Mouse (Mus musculus) G1E (cell line): Measurements from ENCODE around the gene Mcoln3.

Source experiments
- CTCF ChIP-seq: IDR thresholded peaks from 2 replicates; pipeline ENCODE4 v1.5.1; 2012; ENCODE audit warnings: low read depth, low read length, inconsistent platforms, mixed read lengths
- GATA1 ChIP-seq: IDR thresholded peaks from 2 replicates; pipeline ENCODE4 v1.6.1; 2012; ENCODE audit warnings: borderline replicate concordance, low read length, inconsistent platforms, mixed read lengths
- POLR2AphosphoS5 ChIP-seq: IDR thresholded peaks from 2 replicates; pipeline ENCODE4 v1.6.1; 2012; ENCODE audit warnings: low read depth, low read length, inconsistent platforms; ENCODE audit not compliant: insufficient replicate concordance

DNA sequence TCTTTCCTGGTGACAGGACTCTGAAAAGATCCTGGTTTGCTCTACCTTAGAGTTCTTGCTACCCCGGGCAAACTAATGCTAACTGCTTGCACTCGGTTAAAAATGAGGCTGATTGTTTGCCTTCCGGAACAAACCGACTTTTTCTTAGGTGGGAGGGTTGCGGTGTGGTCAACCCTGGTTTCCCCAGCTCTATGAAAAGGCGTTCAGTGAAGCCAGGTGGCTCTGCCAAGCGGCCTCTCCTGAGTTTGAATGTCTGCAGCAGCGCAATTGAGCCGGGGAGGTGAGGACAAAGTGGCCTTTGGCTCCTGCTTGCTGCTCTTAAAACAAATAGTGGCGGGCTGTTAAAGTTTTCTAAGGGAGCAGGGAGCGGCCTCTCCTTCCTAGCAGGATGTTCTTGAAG lies 33.3 kb downstream of the Mcoln3 start:
- no peak for TF ChIP-seq CTCF
- no peak for TF ChIP-seq GATA1
- no peak for TF ChIP-seq POLR2AphosphoS5
